Mouse (Mus musculus): Measurements from ENCODE around the gene Sowaha.

GRCm38 (mm10) chr11:53475620-53476019 is 4.5 kb downstream of the Sowaha start:
- TF ChIP-seq CTCF (IDR thresholded peaks at IDR 0.05; ENCODE audit: low read depth, low read length) (no peak), TAL1 (conservative IDR thresholded peaks at IDR 0.05; ENCODE audit: low read depth, low read length) (no peak), GATA1 (IDR thresholded peaks at IDR 0.05; ENCODE audit: borderline replicate concordance, low read length) (no peak), POLR2AphosphoS5 (IDR thresholded peaks at IDR 0.05; ENCODE audit: insufficient replicate concordance, low read depth, low read length) (no peak), GATA2 (IDR thresholded peaks at IDR 0.05; ENCODE audit: borderline replicate concordance, low read depth, low read length) (no peak)
